Mouse (Mus musculus) 416B (cell line): Measurements from ENCODE around the gene Tmem144.
"Not testable (repeated sequence)": the region's sequence is repeated elsewhere in the genome, so short reads cannot be mapped to it uniquely, and the experiment has no call there.

Experiments used
- DNase-seq: peaks from one replicate; pipeline ENCODE4 v3.0.0; 2011; ENCODE audit warnings: low read depth

Gene Tmem144

DNA sequence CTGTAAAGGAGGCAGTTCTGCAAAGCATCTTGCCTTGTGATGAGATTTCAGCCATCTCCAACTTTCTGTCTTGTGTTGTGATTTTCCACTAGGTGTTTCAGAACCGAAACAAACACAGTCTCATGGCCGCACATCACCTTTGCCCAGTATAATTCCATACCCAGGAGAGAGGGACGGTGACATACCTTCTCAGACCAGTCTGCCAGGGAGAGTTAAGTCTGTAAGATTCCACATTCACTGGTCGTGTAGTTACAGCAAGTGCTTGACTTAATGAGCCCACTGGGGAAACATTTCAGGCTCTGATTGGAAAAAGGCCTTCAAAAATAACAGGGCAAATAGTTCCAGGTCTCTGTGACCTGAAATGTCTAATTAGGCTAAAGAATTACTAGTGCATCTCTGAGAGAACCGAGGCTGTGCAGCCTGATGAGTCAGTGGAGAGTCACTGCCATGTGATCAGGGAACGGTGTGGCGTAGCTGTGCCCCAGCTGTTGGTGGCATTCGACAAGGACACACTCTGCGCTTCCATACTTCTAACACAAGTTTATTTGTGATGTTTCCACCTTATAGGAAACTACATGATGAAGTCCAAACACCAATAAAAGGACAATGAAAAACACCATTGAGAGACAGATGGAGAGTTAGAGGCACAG is 43.9 kb downstream of the Tmem144 start:
- peak; percentile 41 for DNase-seq

- DNase-seq = not testable (repeated sequence)
Measured at GRCm38 (mm10) chr3:79800761-79801160, 51.8 kb downstream of the Tmem144 start.

DNA sequence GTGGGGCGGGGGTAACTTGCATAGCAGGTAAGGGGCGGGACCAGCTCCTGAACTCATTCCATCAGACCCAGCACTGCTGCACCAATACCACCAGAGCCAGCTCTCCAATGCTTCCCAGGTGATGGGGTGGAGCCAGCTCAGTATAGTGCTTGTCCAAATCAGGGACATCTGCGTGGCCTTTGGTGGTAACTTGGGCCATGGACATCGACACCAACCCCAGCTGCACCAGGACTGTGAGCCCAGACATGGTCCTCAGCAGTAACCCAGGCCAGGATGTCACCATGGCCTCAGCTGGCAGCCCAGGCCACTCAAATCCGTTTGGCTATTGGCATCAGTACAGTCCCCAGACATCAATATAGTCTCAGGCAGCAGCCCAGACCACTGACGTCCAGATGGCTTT is 60.3 kb downstream of the Tmem144 start:
- no peak for DNase-seq

DNA sequence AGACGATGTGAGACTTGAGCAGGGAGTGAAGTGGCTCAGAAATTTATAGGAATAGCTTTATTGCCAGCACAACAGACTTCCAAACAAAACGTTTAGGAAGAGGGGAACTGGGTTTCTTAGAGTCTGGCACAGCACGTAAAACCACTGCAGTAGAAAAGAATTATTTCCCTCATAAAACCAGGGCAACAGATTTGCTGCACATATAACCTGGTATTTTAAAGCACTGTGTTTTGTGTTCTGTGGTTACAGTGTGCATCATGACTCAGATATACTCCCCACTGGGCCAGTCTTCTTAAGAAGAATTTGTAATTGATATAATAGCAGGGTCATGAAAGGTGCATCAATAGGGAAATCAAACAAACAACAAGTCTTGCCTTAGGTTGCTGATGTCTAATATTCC is 62.2 kb downstream of the Tmem144 start:
- DNase-seq = no peak

DNA sequence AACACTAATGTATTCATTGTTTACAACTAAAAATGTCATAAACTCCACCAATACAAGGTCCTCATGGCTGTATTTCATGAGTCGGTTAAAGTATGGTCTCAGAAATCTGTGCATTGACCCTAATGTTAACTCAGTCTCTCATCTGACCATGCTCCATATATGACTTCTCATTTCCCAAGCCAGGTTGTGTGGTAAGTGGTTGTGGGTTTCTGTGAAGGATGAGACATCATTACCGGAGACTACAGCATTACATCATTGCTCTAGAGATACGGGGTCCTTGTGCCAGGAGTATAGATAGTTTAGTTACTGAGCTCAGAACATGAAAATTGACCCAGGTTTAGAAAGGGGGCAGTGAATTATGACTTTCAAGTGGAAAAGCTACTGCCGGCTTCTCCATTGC is 63.0 kb downstream of the Tmem144 start:
- DNase-seq = peak; percentile 25

DNA sequence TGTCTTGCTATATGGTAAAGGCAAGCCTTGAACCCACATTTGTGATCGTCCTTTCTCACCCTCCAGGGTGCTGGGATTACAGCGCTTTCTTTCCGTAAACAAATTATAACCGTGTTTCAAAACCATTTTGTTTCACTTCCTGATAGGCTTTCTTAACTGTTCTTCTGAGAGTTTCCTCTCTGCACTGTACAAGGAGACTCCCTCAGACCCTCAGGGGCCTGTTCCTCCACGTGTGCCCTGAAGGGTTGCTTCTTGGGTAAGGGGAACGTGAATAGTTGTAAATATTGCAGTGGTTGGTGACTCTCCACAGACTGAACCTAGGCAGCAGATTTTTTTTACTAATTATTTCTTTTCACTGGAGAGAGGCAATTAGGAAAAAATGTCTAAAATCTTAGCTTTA is 63.6 kb downstream of the Tmem144 start:
- DNase-seq = no peak

DNA sequence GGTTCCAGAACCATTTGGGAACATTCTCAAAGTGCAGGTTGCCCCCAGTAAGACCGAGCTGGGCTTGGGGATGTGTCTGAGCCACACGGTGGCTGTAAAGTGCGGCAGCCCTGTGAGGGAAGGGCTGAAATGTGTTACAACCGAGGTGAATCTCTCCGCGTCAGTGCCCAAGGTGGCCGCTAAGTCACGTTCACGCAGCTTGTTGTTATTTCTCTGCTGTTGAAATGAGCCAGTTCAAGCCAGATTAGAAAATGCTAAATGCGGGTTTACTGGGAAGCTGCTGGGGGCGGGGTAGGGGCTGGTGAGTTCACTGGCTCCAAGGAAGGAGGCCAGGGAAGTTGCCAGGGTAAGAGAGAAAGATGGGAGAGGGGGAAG is 68.2 kb downstream of the Tmem144 start:
- no peak for DNase-seq

DNA sequence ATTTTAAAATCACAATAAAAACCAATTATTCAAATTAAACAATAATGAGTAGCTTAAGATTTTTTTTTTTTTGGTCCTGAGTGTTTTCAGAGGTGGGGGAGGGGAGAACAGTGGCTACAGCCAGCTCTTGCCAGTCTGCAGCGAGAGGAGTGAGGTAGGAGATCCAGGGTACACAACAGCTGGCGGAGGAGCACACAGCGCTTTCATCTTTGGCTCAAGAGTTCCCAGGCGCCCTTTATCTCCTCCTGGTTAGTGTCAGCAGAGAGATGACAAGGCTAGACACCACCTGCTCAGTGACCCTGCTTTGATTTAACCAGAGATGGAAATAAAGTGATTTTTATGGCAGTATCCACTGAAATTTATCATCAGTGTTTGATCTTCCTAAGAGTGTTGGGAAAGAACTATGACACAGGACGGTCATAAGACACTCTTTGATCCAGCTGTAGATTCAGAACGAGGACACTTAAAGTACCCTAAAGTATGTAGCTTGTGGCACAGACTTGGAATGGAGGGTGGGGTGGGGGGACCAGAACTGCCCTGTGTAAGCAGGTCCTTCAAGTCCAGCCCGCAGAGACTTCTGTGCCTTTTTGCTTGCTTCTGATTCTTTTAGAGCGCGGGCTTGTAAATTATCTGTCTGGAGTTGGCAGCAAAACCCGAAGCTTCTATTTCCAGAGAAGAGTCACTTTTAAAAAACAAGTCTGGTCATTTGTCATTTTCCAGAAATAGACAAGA is 68.8 kb downstream of the Tmem144 start:
- DNase-seq = no peak

DNA sequence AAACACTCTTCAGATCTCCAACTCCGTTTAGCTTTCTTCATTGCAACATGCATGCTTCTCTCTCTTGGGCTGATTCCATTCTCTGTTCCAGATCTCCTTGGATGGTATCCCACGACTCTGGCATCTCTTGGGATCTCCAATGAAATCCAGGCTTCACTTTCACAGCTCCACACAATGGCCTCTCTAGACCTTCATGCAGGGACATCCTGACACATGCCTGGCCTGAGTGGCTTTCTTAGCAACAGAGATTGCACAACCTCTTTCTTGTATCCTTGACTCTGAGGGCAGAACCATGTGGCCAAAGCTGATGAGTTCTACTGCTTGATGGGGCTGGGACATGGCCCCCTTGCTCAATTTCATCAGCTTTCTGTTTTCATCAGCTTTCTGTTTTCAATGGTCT is 79.9 kb downstream of the Tmem144 start:
- DNase-seq = peak; percentile 7
